Mouse (Mus musculus) hindbrain, embryonic 13.5 days (tissue): ENCODE data around the gene B3gnt2. TPM values are rescaled to one million over a fixed set of nuclear protein-coding genes. Genes with fewer than 3 reads are reported as not detected.

ENCODE experiments used
- ATAC-seq: fragments of 200-750 bp; cut with Nextera tagmentation; 2 replicates; pipeline ENCODE4 v1.8.0; 2017; ENCODE audit warnings: moderate TSS enrichment; ENCODE audit not compliant: low FRiP score
- H3K27ac ChIP-seq: fragments of 300-500 bp; sonication (generic); 2 replicates; pipeline ENCODE4 v1.5.1; 2015; ENCODE audit warnings: inconsistent platforms, mild to moderate bottlenecking, moderate library complexity
- H3K27me3 ChIP-seq: fragments of 300-500 bp; sonication (generic); 2 replicates; pipeline ENCODE4 v1.6.1; 2015; ENCODE audit warnings: mild to moderate bottlenecking, inconsistent platforms
- H3K36me3 ChIP-seq: fragments of 300-500 bp; sonication (generic); 2 replicates; pipeline ENCODE4 v1.6.1; 2015; ENCODE audit warnings: mild to moderate bottlenecking, inconsistent platforms
- H3K4me1 ChIP-seq: fragments of 300-500 bp; sonication (generic); replicated peaks from 2 replicates; pipeline ENCODE4 v1.6.1; 2015; ENCODE audit warnings: inconsistent platforms
- H3K4me2 ChIP-seq: fragments of 300-500 bp; sonication (generic); 2 replicates; pipeline ENCODE4 v1.6.1; 2015; ENCODE audit warnings: inconsistent platforms, mild to moderate bottlenecking, moderate library complexity
- H3K4me3 ChIP-seq: fragments of 300-500 bp; sonication (generic); 2 replicates; pipeline ENCODE4 v1.5.1; 2015; ENCODE audit warnings: mild to moderate bottlenecking, inconsistent platforms
- H3K9ac ChIP-seq: fragments of 300-500 bp; sonication (generic); 2 replicates; pipeline ENCODE4 v1.6.1; 2015; ENCODE audit warnings: mild to moderate bottlenecking, inconsistent platforms
- H3K9me3 ChIP-seq: fragments of 300-500 bp; sonication (generic); 2 replicates; pipeline ENCODE4 v1.6.1; 2016; ENCODE audit warnings: inconsistent platforms
- WGBS: fragments of 180-500 bp; shearing (Covaris S2); methylation state at CpG from one replicate; pipeline ENCODE4 v1.1.7; 2015; 5-methylcytosine and 5-hydroxymethylcytosine counted together
- polyA plus RNA-seq: library from polyadenylated mRNA; unstranded; fragments of >200 nt; fragmentation: Nextera tagmentation; extraction: Ambion mirVana; gene quantifications from 2 replicates; pipeline ENCODE4 v1.2.1, GENCODE M21; 2015

B3gnt2 gene
- polyA plus RNA-seq, 1 experiment from 2014 or later, result 1.5 TPM

DNA sequence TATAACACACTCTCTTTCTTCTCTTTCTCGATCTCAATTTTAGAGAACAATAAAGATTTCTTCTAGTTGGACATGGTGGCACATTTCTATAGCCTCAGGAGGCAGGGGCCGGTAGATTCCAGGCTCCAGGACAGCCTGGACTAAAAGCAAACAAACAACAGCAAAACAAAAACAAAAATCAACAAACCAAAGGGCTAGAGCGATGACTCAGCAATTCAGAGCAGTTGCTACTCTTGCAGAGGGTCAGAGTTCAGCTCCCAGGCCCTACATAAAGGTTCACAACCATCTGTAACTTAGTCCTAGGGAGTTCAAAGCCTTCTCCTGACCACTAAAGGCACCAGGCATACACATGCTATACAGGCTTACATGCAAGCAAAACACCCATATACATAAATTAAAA lies 82.2 kb downstream of the B3gnt2 start:
- no peaks in the 10 kb centered on the region for H3K4me1 ChIP-seq
- no peaks in the 10 kb centered on the region for H3K36me3 ChIP-seq
- WGBS, result 65% methylated on average over 3 of the region's 3 CpGs
- H3K27ac ChIP-seq, result no peak overlapping the region
- H3K4me3 ChIP-seq, result no peak overlapping the region
- no peaks in the 10 kb centered on the region for H3K9me3 ChIP-seq
- no peak overlapping the region for H3K9ac ChIP-seq
- H3K27me3 ChIP-seq, result no peaks in the 10 kb centered on the region
- no peak for ATAC-seq
- no peak overlapping the region for H3K4me2 ChIP-seq

DNA sequence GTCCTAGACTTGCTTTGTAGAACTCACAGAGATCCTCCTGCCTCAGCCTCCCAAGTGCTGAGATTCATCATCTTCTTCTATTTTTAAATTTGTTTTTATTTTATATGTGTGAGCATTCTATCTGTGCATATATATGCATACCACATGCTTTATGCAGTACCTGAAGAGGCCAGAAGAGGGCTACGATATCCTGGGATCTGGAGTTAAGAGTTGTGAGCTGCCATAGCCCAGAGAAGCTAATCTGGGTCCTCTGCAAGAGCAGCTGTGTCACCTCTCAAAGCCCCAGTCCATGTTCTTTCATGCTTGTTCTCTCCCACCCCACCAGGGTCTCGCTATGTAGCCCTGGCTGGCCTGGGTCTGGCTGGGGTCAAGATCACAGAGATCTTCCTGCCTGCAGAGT lies 83.2 kb downstream of the B3gnt2 start:
- WGBS, result 88% methylated on average over 2 of the region's 2 CpGs
- H3K9me3 ChIP-seq, result no peaks in the 10 kb centered on the region
- H3K4me2 ChIP-seq, result no peak overlapping the region
- no peak overlapping the region for H3K4me3 ChIP-seq
- H3K27ac ChIP-seq, result no peak overlapping the region
- no peaks in the 10 kb centered on the region for H3K27me3 ChIP-seq
- H3K9ac ChIP-seq, result no peak overlapping the region
- no peaks in the 10 kb centered on the region for H3K4me1 ChIP-seq
- no peaks in the 10 kb centered on the region for H3K36me3 ChIP-seq
- no peak for ATAC-seq

DNA sequence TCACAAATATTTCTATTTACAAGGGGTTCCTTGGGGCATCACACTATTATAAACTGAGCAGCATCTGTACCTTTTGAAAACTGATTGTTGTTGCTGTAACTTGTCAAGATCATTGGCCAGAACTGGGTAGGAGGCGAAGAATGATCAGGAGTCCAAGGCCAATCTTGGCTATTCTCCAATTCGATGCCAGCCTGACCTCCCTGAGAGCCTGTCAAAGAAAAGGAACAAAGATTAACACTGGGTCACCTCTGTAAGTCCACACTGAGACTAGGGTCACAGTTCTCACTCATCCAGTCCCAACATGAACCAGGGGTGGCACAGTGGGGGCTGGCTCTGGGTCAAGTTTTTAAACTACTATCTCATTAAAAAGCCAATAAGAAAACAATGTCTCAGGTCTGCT lies 85.9 kb downstream of the B3gnt2 start:
- H3K4me1 ChIP-seq, result no peaks in the 10 kb centered on the region

DNA sequence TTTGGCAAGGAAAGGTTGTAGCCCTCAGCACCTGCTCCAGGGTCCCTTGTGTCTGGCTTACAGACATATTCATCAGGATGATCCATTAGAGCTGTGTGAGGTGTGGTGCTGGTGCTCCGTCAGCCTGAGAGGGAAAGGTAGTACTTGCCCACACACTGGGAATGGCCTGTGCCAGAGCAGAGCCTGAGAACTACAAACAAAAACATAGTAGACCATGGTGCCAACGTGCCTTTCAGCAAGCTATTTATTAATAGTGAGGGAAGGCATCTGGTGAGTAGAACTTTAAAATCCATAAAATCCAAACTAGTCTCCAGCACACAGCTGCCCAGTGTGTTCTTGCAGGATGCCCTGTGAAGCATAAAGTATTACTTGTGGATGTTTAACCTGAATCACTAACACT lies 94.5 kb downstream of the B3gnt2 start:
- H3K4me2 ChIP-seq, result no peak overlapping the region
- no peaks in the 10 kb centered on the region for H3K4me1 ChIP-seq
- no peaks in the 10 kb centered on the region for H3K36me3 ChIP-seq
- ATAC-seq, result no peak
- WGBS, result 72% methylated on average over 2 of the region's 2 CpGs
- H3K9ac ChIP-seq, result no peak overlapping the region
- no peaks in the 10 kb centered on the region for H3K9me3 ChIP-seq
- no peaks in the 10 kb centered on the region for H3K27me3 ChIP-seq
- H3K27ac ChIP-seq, result no peak overlapping the region
- no peak overlapping the region for H3K4me3 ChIP-seq

More for the DNA sequence above, 85.9 kb downstream of the B3gnt2 start:
- no peak for ATAC-seq
- Histone ChIP-seq H3K27me3 (no peaks in the 10 kb centered on the region), H3K4me2 (no peak overlapping the region), H3K27ac (no peak overlapping the region), H3K9ac (no peak overlapping the region), H3K36me3 (no peaks in the 10 kb centered on the region), H3K9me3 (no peaks in the 10 kb centered on the region), H3K4me3 (no peak overlapping the region)
- WGBS, result 71% methylated on average over 2 of the region's 2 CpGs

DNA sequence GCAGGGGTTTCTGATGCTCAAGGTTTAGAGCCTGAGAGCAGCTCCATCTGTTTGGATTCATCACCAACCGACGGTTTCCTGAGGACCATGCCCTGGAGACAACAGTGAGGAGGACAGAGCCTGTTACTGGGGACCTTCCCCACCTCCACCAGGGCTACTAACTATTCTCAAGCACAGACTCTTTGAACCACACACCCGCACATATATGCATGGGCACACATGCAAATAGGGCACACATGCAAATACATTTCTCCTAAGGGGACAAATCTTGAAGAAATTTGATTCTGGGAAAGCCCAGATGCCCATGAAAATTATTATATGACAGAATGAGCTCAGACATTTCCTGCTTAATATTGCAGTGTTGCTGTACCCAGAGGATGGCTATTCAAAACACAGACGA lies 95.3 kb downstream of the B3gnt2 start:
- Histone ChIP-seq H3K9me3 (no peaks in the 10 kb centered on the region), H3K27me3 (no peaks in the 10 kb centered on the region), H3K9ac (no peak overlapping the region), H3K4me1 (no peaks in the 10 kb centered on the region), H3K36me3 (no peaks in the 10 kb centered on the region), H3K4me3 (no peak overlapping the region), H3K4me2 (no peak overlapping the region), H3K27ac (no peak overlapping the region)
- ATAC-seq, result no peak
- WGBS, result 77% methylated on average over 4 of the region's 4 CpGs

DNA sequence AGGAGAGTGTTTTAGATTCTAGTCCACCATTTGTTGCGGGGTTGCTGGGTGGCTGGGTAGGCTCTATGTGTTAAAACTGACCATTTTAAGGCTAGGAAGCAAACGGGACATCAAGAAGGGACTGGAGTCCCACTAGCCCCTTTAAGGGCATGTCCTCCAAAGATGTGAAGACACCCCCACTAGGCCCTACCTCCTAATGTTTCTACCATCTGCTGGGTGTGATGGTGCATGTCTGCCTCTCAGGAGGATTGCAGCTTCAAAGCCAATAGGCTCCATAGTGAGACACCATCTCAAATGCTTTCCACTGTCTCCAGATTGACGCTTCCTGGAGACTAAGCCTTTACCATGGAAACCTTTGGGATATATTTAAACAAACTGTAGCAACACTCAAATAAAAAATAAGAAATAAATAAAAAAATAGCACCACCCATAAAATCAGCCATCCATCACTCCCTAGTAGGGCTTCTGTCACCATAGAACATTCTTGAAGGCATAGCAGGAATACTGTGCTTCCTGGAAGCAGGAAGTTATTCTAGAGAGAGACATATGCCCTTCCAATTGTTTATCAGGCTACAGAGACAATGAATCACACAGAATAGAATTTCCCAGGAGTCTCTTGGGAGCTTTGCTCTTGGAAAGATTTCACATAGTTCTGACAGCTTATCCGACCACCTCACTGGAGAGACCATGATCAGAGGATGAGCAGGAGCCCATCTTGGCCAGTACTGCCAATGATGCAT lies 97.0 kb downstream of the B3gnt2 start:
- WGBS, result 81% methylated on average over 4 of the region's 4 CpGs
- Histone ChIP-seq H3K4me3 (no peak overlapping the region), H3K27ac (no peak overlapping the region), H3K27me3 (no peaks in the 10 kb centered on the region), H3K4me2 (no peak overlapping the region), H3K9ac (no peak overlapping the region), H3K9me3 (no peaks in the 10 kb centered on the region), H3K36me3 (no peaks in the 10 kb centered on the region), H3K4me1 (no peaks in the 10 kb centered on the region)
- ATAC-seq, result no peak

DNA sequence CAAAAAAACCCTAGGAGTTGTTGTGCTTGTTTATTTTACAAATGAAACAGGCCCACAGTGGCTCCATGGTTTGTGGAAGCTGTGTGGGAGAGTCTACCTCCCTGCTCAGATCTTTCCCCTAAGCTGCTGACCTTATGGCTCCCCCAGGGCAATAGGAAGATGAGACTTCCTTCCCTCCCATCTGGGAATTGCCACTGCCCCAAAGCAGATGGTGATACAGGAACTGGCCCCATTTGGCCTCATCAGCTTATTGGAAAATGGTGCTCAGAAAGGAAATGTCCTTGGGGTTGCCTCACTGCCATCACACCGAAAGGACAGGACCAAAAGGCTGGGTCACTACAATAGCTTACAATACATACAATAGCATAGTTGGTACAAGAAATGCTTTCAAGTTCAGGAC lies 97.7 kb downstream of the B3gnt2 start:
- Histone ChIP-seq H3K9ac (no peak overlapping the region), H3K4me1 (no peaks in the 10 kb centered on the region), H3K4me3 (no peak overlapping the region), H3K27ac (no peak overlapping the region), H3K36me3 (no peaks in the 10 kb centered on the region), H3K4me2 (no peak overlapping the region), H3K27me3 (no peaks in the 10 kb centered on the region), H3K9me3 (no peaks in the 10 kb centered on the region)
- ATAC-seq, result no peak
- WGBS, result 66% methylated on average over 1 of the region's 1 CpGs

DNA sequence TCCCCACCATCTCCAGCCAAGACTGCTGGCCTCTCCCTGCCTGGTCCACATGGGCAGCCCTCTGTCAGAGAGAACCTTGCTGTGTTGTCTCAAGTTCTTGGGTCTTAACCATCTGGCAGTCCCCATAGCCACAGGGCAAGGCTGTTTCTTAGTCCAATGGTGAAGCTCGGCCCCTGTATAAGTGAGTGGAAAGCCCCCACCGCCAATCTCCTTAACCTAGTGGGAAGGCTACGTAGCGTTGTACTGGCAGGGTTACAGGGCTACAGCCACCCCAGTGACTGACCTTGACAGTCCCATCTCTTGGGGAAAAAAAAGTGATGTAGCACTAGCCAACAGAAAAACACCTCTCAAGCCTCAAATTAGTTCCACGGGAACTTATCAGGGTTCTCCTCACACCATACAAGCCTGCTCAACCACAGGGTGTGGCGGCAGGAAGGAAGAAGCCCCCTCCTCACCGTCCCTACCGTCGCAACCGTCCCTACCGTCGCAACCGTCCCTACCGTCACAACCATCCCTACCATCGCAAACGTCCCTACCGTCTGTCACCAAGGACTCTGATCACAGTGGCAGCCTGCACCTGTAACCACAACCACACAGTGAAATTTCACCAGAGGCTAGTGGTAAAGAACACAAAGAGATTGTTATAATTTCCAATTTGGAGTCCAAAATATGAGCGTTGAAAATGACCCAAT lies 98.4 kb downstream of the B3gnt2 start:
- Histone ChIP-seq H3K36me3 (no peaks in the 10 kb centered on the region), H3K27me3 (no peaks in the 10 kb centered on the region), H3K4me1 (no peaks in the 10 kb centered on the region), H3K4me3 (no peak overlapping the region), H3K9me3 (no peaks in the 10 kb centered on the region), H3K27ac (no peak overlapping the region), H3K4me2 (no peak overlapping the region), H3K9ac (no peak overlapping the region)
- ATAC-seq, result no peak
- 92% methylated on average over 18 of the region's 18 CpGs for WGBS

DNA sequence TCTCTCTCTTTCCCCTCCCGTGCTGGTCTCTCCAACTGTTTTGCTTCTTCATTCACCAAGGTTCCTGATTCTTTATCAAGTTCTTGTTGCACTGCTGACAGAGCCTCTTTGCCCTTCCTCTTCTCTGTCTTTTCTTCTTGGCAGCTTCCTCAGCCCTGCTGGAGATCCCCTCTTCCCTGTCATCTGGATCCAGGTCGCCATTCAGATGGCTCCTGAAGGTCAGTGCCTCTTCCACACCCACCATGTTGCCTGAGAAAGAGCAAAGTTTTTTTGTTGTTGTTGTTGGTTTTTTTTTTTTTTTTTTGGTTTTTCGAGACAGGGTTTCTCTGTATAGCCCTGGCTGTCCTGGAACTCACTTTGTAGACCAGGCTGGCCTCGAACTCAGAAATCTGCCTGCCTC lies 101.0 kb downstream of the B3gnt2 start:
- Histone ChIP-seq H3K4me1 (no peaks in the 10 kb centered on the region), H3K9ac (no peak overlapping the region)

DNA sequence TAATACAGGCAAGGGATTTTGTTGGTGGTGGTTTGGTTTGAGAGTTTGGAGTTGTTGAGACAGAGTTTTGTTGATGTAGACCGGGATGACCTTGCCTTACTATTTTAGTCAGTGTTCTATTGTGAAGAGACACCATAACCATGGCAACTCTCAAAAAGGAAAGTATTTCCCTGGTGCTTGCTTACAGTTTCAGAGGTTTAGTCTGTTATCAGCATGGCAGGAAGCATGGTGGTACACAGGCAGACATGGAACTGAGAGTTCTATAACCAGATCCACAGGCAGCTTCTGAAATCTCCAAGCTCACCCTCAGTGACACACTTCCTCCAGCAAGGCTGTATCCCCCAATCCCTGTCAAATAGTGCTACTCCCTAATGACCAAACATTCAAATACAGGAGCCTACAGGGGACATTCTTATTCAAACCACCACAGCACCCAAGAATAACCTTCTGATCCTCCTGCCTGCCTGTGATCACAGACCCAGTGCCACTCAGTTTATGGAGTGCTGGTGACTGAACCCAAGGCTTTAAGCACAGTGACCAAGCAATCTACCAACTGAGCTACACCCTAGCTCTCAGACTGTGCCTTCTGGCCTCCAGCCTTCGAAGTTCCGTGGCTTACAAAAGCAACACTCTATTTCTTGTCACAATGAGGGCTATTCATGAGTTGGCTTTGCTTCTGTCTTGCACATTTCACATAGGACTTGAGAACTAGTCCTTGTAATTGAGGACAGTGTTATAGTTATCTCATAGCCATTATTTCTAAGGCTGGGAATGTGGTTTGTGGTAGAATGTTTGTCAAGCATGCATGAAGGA lies 104.4 kb downstream of the B3gnt2 start:
- Histone ChIP-seq H3K4me2 (no peak overlapping the region), H3K4me1 (no peaks in the 10 kb centered on the region), H3K36me3 (no peaks in the 10 kb centered on the region), H3K27ac (no peak overlapping the region), H3K4me3 (no peak overlapping the region), H3K27me3 (no peaks in the 10 kb centered on the region), H3K9ac (no peak overlapping the region), H3K9me3 (no peaks in the 10 kb centered on the region)
- ATAC-seq, result no peak
- 76% methylated on average over 3 of the region's 3 CpGs for WGBS

More for the DNA sequence above, 101.0 kb downstream of the B3gnt2 start:
- Histone ChIP-seq H3K36me3 (no peaks in the 10 kb centered on the region), H3K4me3 (no peak overlapping the region), H3K27ac (no peak overlapping the region), H3K9me3 (no peaks in the 10 kb centered on the region), H3K27me3 (no peaks in the 10 kb centered on the region), H3K4me2 (no peak overlapping the region)
- WGBS, result 87% methylated on average over 4 of the region's 4 CpGs
- no peak for ATAC-seq

DNA sequence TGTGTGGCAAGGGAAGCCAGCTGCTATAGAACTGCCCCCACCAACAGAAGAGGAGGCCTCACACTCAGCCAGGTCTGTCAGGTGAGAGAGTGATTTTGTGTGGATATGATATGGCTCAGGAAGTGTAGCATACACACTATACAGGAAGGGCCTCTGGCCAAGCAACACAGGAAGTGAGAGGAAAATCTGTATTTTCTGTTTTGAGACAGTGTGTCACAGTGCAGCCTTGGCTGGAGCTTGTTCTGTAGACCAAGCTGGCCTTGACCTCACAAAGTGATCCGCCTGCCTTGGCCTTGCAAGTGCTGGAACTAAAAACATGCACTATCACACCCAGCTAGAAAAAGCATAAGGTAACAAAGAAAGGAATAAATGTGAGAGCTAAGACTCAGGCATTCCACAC lies 105.6 kb downstream of the B3gnt2 start:
- WGBS, result 74% methylated on average over 1 of the region's 1 CpGs
- Histone ChIP-seq H3K27me3 (no peaks in the 10 kb centered on the region), H3K9ac (no peak overlapping the region), H3K9me3 (no peaks in the 10 kb centered on the region), H3K4me1 (no peaks in the 10 kb centered on the region), H3K36me3 (no peaks in the 10 kb centered on the region), H3K4me2 (no peak overlapping the region), H3K27ac (no peak overlapping the region), H3K4me3 (no peak overlapping the region)
- ATAC-seq, result no peak

DNA sequence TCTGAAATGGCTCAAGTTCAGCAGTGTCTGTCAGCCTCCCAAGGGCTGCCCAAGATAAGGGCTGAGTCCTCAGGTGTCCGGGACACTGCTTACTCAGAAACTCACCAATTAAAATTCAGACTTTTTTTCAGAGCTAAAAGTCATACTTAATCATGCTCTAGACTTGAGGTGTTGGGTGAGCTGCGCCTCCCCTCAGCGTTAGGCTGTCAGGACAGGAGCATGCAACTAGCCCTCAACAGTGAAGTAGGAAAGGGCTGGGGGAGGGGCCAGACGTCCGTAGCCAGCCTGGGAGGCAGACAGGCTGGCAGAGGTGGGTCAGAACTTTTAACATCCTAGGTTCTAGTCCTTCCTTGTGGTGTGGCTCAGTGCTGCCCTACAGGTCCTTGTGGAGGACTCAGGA lies 108.2 kb downstream of the B3gnt2 start:
- Histone ChIP-seq H3K9ac (no peak overlapping the region), H3K9me3 (no peaks in the 10 kb centered on the region), H3K27me3 (no peaks in the 10 kb centered on the region), H3K27ac (no peak overlapping the region), H3K4me3 (no peak overlapping the region), H3K4me1 (no peaks in the 10 kb centered on the region), H3K4me2 (no peak overlapping the region), H3K36me3 (no peaks in the 10 kb centered on the region)
- ATAC-seq, result no peak
- 51% methylated on average over 5 of the region's 5 CpGs for WGBS
